Mouse (Mus musculus) adrenal gland, adult 18-20 months (tissue): ENCODE measurements at regions not wholly inside any gene's neighbourhood (a gene's known extent, or its start where the extent isn't known, plus 50 kb on each side); places are given as distances from the start of the nearest gene placed in this dataset.

Experiments
- DNase-seq, 2 experiments: peaks; one replicate each; pipeline ENCODE4 v3.0.0; 2021 to 2022; ENCODE audit warnings: low spot score in 2 of 2

DNA sequence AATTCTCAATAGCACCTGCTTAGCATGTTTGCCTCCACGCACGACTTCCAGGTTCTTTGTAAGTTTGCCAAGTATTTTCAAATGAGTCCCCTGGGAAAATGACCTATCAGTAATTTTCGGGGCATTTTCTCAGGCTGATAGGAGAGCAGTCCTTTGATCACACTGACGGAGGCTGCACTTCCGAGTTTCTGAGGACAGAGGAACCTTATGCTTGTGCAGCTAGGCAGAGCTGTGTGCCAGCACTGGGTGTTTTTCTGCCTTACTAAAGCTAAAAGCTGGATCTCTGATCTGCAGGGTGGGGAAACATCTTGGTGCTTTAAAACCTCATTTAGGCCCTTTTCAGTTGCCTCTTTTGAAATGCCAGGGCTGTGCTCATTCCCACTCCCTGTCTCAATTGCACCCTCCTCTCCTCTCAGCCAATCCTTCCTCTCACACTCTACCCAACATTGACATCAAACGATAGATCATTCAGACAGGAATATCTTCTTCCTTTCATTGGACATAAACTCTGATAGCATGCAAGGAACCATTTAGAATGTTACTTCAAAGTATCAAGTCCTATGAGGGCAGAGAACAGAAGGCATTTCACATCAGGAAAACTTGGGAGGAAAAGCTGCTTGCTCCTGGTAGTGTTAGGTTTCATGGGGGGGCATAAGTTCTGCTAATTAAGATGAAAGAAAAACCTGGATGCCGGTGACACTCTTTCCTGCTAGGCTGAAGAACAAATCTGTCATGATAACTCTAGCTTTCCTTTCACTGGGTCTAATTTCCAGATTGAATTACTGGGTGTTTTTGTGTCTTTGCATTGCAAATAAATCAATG lies 95.3 kb downstream of the Lurap1l start:
- DNase-seq: no peak

DNA sequence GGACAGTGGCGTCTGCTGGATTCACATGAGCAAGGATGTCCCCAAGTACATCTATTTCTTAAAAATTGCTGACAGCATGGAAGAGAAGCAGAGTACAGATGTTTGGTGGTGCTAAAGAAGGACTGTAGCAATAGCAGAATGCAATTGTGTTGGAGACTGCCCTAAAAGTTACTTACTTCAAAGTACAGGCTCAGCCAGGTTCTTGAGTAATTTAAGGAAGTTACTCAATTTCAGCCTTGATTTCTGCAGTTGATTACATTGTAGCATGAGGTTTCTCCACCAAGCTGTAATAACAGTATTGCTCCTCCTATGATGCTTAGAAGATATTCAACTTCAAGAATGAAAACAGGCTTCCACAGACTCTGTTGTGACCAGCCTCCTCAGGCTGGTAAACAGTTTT lies 96.1 kb downstream of the Lurap1l start:
- DNase-seq: no peak

DNA sequence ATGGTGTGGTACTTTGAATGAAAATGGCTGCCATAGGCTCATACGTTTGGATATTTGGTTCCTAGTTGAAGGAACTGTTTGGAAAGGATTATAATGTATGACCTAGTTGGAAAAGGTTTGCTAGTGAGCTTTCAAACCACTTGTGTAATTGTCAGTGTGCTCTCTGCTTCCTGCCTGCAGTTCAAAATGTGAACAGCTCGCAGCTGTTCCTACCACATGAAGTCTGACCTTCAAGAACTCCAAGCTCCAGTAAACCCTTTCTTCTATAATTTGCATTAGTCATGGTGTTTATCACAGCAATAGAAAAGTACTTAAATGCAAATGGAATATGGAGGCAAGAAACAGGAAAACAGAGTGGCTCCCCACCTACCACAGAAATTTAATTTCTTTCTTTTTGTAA lies 111.4 kb downstream of the Lurap1l start:
- no peak for DNase-seq

DNA sequence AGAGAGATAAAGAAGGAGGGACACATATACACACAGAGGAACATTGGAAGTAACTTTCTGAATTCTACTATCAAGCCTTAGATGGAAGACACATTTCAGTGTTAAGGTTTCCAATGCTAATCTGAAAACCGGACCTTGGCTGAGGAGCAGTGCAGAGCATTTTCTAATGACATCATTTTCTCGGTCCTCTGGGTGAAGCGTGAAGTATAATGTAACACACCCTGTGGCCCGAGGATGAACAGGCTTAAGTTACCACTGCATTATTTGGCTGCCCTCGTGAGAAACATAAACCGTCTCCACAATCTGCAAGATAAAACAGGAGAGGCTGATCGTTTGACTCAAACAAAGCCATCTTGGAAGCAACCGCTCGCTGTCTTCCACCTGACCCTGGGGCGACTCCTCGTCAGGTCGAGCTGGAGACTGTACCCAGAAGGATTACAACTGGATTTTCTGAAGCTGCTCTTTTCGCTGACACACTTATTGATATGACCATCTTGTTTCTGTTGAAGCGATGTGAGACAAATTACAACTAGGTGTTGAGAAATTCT lies 113.1 kb downstream of the Lurap1l start:
- no peak for DNase-seq

- no peak for DNase-seq
Observed at GRCm38 (mm10) chr4:81027558-81027957, 117.1 kb downstream of the Lurap1l start.

DNA sequence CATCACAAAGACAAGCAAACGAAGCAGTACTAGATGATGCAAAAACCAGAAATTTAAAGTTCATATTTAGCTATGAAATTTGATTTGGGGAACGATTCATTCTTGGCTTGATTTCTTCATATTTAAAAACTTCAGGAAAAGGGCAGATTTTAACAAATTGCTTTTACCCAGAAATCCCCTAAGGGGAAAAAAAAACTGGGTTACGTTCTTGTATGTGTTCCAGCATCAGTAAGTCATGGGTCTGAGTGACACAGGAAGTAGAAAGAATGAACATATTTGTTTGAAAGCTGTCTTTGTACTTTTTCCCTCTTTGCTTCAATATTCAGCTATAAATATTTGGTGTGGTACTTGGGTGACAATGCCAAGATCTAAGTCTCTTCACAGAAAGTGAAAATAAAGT lies 120.2 kb downstream of the Lurap1l start:
- DNase-seq: no peak

DNA sequence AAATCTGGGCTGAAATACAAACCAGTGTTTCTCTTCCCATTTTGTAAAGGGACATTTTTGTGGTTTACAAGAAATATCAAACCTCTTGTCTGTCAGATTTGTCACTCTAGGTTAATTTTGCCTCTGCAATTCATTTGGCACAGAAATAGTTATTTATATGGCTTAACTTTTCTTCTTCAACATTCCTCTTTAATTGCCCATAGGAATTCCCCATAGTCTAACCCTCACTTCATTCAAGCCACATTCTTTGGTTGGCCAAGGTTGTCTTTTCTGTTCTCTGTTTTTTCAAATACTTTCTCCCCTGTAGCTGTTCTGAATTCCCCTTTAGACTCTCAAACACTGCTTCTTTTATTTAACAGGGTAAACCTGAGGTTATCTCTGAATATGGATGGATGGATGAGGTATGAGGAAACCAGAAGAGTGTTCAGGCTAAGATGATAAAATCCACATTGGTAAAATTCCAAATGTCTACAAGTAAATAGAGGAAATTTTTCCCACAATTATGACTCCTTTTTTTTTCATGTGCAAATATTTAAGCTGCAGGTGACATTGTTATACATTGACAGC lies 127.0 kb downstream of the Lurap1l start:
- no peak for DNase-seq

DNA sequence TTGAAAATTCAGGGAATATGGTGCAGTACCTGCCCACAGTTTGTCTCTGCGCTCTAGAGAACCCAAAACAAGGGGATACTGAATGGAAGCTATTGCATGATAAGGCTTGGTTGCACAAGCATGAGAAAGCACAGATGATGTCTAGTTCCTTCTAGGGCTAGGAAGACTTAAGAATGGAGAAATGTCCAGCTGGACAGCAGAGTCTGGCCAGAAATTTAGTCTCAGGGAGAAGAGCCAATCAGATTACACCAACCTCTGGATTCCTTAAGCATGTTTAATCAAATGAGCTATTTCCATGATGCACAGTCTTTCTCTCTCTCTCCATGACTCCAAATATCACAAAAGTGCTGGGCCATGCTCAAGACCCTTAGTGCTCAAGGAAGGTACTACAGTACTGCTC lies 147.8 kb downstream of the Lurap1l start:
- no peak for DNase-seq

DNA sequence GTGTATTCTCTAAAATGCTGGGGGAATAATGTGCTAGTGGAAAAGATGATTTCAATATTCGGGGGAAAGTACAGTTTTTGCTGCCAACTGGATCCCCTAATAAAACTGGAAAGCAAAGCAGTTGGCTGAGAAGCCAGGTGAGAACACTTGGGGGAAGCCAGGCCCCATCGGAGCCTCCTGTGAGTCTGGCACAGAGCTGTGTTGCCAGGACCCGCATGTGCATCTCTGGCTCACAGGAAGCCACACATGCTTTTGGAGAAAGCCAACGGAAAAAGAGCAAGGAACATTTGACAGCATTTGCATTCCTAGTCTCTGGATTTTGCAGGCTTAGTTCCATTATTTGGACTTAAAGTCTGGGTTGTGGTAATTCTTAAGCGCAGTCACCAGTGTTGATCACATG lies 148.4 kb downstream of the Lurap1l start:
- no peak for DNase-seq

DNA sequence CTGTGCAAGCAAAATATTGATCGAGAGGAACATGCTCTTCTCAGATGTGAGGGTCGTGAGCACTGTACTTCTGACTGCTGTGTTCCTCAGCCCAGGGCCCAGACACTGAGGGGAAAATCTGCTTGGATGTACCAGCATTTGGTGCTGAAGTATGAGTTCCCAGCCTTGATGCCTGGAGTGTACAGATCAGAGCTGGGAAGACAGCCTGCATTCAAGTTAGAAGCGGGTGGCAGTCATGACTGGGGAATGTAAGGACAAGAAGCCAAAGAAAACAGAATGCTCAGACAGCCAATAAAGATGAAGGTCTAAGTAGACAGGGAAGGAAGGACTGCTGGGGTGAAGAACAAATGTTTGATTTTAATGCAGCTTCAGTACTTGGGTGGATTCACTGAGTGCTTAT lies 148.9 kb downstream of the Lurap1l start:
- DNase-seq: no peak

GRCm38 (mm10) chr4:81082290-81082947 lies 172.0 kb downstream of the Lurap1l start:
- DNase-seq: no peak

DNA sequence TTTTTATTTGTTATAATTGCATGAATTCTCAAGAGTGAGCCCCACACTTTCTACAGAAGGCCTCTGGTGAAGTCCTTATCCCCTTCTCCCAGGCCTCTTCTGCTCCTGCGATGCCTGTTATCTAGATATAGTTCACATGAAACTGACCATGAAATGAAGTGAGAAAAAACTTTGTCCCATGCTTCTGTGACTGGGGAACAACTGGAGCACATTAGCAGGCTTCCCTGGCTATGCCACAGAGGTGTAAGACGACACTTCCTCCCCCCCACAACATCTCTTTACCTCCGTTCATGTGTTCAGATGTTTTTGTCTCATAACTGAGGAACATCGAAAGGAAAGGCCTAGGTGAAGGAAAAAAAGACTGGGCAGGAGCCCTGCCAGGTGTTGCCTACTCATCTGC lies 174.7 kb downstream of the Lurap1l start:
- DNase-seq: no peak

- no peak for DNase-seq
Observed at GRCm38 (mm10) chr4:81096581-81096980, 186.1 kb downstream of the Lurap1l start.

GRCm38 (mm10) chr4:81097597-81097996 lies 187.2 kb downstream of the Lurap1l start:
- no peak for DNase-seq

- DNase-seq: no peak
Observed at GRCm38 (mm10) chr4:81101049-81101448, 190.6 kb downstream of the Lurap1l start.

GRCm38 (mm10) chr4:81111307-81111706 lies 200.9 kb downstream of the Lurap1l start:
- DNase-seq: no peak

GRCm38 (mm10) chr4:81116411-81116810 lies 206.0 kb downstream of the Lurap1l start:
- DNase-seq: no peak

GRCm38 (mm10) chr4:81124155-81124554 lies 213.7 kb downstream of the Lurap1l start:
- no peak for DNase-seq

DNA sequence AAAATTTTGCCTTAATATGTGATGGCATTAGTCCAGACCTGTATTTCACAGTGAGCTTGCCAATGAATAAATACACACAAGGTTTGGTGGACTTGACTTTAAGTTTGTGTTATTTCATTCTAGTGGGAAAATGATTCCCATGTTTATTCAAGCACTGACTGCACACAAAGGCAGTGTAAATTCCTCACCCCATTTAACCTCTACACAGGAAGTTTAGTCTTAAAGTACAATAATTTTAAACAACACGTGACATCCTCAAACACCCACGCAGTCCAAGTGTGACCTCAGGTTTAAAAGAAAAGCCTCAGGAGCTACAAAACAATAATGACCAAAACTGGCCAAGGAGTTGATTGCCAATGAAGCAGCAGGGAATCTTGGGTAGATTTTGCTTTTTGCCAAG lies 219.4 kb downstream of the Lurap1l start:
- no peak for DNase-seq

DNA sequence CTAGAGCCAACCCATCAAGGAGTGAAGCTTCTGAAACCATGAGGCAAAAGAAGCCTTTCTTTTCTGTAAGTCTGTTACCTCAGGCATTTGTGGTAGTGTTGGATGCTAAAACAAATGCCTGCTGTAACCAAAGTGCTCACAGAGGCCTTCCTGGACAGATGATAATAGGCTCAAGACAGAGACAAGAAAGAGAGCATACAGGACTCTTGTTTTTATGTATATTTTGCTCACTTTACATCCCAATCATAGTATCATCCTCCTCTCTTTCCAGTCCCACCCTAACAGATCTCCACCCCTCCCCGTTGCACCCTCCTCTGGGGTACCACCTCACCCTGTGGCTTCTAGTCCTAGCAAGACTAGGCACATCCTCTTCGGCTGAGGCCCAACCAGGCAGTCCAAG lies 262.7 kb downstream of the Lurap1l start:
- DNase-seq: no peak

GRCm38 (mm10) chr4:81177443-81178041 lies 265.1 kb downstream of the Mpdz start:
- DNase-seq: no peak
